Mouse (Mus musculus) common myeloid progenitor, adult 5-6 weeks (primary cell): ENCODE measurements around the gene Noxred1. TPM values are rescaled to one million over a fixed set of nuclear protein-coding genes. Genes with fewer than 3 reads are reported as not detected.

Source experiments
- total RNA-seq: library from RNA; stranded (forward); fragments of 200-1000, 187-1606 nt; gene quantifications from 2 replicates; pipeline ENCODE4 v1.2.3, GENCODE M21; 2017

Gene Noxred1
- total RNA-seq, 1 experiment from 2014 or later, result not detected

Other genes starting within 250 kb of the Noxred1 start
- not detected in 2 replicates for gene Zdhhc22, start 248.3 kb downstream of the Noxred1 start, total RNA-seq
- not detected in 2 replicates for gene Tmem63c, start 217.4 kb downstream of the Noxred1 start, total RNA-seq
- gene Ngb, start 136.2 kb downstream of the Noxred1 start, total RNA-seq, result not detected in 2 replicates
- gene Gstz1, start 91.6 kb downstream of the Noxred1 start, total RNA-seq, result 18.1 and 19.7 TPM in 2 replicates
- 7.9 and 9.7 TPM in 2 replicates for gene Pomt2, start 90.8 kb downstream of the Noxred1 start, total RNA-seq
- gene Samd15, start 39.0 kb downstream of the Noxred1 start, total RNA-seq, result 2.1 TPM in 1 of 2 replicates, not detected in the other
- gene Tmed8, start 38.3 kb downstream of the Noxred1 start, total RNA-seq, result 8.1 TPM in 2 replicates
- gene Vipas39, start 27.5 kb upstream of the Noxred1 start, total RNA-seq, result 19.3 and 23.7 TPM in 2 replicates
- gene Ahsa1, start 27.7 kb upstream of the Noxred1 start, total RNA-seq, result 253 and 275 TPM in 2 replicates
- not detected in 2 replicates for gene Ism2, start 61.0 kb upstream of the Noxred1 start, total RNA-seq
- 70.8 and 79.8 TPM in 2 replicates for gene Sptlc2, start 149.6 kb upstream of the Noxred1 start, total RNA-seq
- gene Slirp, start 205.2 kb upstream of the Noxred1 start, total RNA-seq, result 100.0 and 104 TPM in 2 replicates
- 48.6 and 72.2 TPM in 2 replicates for gene Alkbh1, start 205.3 kb upstream of the Noxred1 start, total RNA-seq
- 178 and 187 TPM in 2 replicates for gene Snw1, start 233.5 kb upstream of the Noxred1 start, total RNA-seq